Mouse (Mus musculus): ENCODE data around the gene Tpm3.
"Not testable (repeated sequence)": the region's sequence is repeated elsewhere in the genome, so short reads cannot be mapped to it uniquely, and the experiment has no call there.

Tpm3 gene

GRCm38 (mm10) chr3:90083698-90084324 lies 11.4 kb downstream of the Tpm3 start:
- DNase-seq (ENCODE audit: low read depth, low spot score): no peak

DNA sequence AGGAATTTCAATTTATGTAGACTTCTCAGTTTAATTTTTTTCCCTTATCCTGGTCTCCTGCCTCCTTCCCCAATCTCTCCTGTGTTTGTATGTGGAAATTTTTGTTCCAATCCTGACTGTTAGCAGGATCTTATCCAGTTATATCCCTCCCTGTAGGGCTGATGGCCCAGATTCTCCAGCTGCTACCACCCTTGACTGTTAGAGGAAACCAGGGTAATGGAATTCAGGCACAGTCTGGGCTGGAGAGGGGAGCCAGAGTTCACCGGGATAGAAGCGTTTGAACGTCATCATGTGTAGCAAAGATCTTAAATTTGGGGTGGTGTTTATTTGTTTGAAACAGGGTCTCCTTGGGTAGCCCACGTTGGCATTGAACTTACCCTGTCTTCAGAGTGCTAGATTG lies 12.3 kb downstream of the Tpm3 start:
- DNase-seq (ENCODE audit: low read depth, low spot score): no peak

- no peak for DNase-seq (ENCODE audit: low read depth, low spot score)
Observed at GRCm38 (mm10) chr3:90085281-90085680, 12.8 kb downstream of the Tpm3 start.

GRCm38 (mm10) chr3:90086068-90086467 lies 13.6 kb downstream of the Tpm3 start:
- DNase-seq (ENCODE audit: low read depth, low spot score): no peak

- DNase-seq (ENCODE audit: low read depth, low spot score): no peak
Observed at GRCm38 (mm10) chr3:90088617-90089016, 16.2 kb downstream of the Tpm3 start.

GRCm38 (mm10) chr3:90090892-90091291 lies 18.4 kb downstream of the Tpm3 start:
- peak; percentile 81 for DNase-seq (ENCODE audit: low read depth, low spot score)

DNA sequence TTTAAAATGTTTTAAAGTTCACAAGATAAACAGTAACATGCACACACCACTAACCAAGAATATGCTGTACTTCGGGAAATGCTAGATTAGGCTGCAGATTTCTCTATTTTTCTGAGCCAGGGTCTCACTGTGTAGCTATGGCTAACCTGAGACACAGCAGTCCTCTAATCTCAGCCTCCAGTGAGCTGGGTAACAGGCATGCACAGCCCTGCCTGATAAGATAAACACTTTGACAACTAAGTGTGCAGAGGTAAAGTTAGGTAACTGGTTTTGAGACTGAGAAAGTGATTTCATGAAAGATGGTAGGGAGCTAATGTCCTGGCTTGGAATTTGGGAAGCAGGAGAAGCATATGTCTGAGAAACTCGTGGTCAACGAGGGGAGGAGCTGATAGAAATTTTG lies 22.0 kb downstream of the Tpm3 start:
- DNase-seq (ENCODE audit: low read depth, low spot score): no peak

DNA sequence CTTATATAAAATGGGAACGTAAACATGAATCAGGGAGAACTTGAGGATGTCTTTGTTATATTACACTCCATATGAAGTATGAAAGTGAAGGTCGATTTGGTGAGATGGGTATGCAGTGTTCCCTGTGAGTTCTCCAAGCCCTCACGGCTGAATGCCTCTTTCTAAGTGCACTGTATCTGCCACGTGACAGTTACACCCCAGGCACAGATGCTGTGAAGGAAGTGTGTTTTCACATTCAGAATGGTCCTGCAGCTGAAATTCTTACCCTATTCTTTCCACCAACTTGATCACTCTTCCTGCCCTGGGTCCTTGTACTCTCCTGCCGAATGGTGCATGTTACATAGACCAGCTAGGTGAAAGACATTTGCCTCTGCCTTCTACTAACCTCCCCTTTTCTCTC lies 25.5 kb downstream of the Tpm3 start:
- no peak for DNase-seq (ENCODE audit: low read depth, low spot score)

- no peak for DNase-seq (ENCODE audit: low read depth, low spot score)
Observed at GRCm38 (mm10) chr3:90101010-90101409, 28.6 kb downstream of the Tpm3 start.

DNA sequence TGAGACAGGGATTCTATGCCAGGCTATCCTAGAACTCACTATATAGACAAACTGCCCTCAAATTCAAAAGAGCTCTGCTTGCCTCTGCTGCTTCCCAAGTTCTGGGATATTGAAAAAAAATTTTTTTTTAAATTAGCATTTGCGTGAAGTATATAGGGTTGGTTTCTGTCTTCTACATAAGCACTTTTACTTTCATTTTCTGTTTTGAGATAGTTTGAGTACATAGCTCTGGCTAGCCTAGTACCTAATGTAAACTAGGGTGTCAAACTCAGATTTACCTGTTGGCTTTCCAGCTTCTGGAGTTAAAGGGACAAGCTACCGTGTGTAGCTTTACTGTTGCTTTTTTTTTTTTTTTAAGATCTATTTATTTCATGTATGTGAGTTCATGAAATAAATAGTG lies 29.2 kb downstream of the Tpm3 start:
- no peak for DNase-seq (ENCODE audit: low read depth, low spot score)

DNA sequence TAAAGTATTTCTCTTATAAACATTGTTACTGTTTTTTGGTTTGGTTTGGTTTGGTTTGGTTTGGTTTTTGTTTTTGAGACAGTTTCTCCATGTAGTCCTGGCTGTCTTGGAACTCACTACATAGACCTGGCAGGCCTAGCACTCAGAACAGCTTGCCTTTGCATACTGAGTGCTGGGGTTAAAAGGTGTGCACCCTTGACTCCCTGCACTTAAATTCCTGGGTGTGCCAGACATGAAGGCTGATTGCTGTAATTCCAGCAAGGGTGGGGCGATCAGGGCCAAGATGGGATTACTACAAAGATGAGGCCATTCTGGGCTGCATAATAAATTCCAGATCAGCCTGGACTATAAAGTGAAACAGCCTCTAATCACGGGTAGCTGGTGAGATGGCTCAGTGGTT lies 29.8 kb downstream of the Tpm3 start:
- peak; percentile 81 for DNase-seq (ENCODE audit: low read depth, low spot score)

DNA sequence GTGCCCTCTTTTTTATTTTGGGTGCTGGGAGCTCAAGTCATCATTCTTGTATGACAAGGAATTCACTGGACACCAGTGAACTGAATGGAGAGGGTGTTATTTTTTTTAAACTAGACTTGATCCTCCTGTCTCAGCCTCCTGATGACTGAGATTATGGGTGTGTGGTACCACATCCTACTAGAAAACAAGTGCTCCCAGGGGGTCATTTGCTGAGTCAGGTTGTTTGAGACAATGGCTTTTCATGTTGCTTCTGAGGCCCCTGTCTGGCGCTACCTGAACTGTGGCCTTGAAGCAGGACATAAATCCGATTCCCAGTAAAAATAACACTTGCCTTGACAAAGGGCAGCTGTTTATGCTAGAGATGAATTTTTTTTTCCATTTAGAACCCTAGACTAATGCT lies 30.7 kb downstream of the Tpm3 start:
- DNase-seq (ENCODE audit: low read depth, low spot score): no peak

- DNase-seq (ENCODE audit: low read depth, low spot score): peak; percentile 59
Observed at GRCm38 (mm10) chr3:90103938-90104337, 31.5 kb downstream of the Tpm3 start, which contains the start of gene Nup210l. Gene Nup210l, plus strand, starts transcription at chr3:90104132.

DNA sequence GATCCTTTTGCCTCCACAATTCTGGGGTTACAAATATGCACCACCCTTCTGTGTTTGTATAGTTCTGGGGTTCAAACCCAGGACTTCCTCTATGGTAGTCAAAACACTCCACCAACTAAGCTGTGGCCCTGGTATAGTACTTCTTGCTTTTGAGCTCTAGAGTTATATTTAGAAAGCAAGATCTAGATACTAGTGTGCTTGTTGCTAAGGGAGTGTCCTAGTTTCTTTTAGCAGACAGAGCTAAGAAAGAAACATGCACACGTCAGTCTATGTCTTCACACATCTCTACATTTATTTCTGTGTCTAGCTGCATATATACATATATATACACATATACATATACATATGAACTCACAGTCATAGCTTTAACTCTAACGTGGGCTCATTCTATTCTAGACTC lies 39.3 kb downstream of the Tpm3 start:
- DNase-seq (ENCODE audit: low read depth, low spot score): no peak

DNA sequence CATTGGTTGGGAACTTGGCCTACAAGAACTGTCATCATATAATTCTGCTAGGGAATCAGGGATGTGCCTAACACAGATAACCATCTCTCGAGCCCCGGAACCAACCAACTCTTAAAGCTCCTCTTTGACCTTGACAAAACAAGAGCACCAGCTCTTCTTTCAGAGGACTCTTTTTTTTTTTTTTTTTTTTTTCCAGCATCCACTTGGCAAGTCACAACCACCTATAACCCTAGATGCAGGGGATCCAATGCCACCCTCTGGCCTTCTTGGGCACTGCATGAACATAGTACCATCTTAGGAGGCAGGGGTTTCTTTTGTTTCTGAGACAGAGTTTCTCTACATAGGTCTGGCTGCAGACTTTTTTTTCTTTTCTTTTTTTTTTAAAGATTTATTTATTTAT lies 41.9 kb downstream of the Tpm3 start:
- peak; percentile 65 for DNase-seq (ENCODE audit: low read depth, low spot score)

DNA sequence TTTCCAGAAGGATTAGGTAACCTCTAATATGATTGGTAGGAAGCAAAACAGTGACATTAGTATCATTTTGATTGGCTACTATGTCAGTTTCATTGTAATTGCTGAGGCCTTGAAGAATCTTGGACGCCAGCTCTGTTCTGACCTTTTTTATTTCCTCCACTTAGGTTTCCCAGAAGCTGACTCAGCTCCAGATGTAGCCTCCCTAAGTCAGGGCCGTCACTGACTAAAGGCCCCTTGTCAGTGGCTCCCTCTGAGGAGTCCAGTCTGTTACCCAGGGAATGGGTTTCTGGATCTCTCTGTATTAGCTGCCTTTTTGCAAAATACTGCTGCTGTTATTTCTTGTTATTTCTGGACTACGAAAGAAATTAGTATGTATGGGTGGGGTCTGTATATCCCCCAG lies 43.1 kb downstream of the Tpm3 start:
- DNase-seq (ENCODE audit: low read depth, low spot score): no peak

DNA sequence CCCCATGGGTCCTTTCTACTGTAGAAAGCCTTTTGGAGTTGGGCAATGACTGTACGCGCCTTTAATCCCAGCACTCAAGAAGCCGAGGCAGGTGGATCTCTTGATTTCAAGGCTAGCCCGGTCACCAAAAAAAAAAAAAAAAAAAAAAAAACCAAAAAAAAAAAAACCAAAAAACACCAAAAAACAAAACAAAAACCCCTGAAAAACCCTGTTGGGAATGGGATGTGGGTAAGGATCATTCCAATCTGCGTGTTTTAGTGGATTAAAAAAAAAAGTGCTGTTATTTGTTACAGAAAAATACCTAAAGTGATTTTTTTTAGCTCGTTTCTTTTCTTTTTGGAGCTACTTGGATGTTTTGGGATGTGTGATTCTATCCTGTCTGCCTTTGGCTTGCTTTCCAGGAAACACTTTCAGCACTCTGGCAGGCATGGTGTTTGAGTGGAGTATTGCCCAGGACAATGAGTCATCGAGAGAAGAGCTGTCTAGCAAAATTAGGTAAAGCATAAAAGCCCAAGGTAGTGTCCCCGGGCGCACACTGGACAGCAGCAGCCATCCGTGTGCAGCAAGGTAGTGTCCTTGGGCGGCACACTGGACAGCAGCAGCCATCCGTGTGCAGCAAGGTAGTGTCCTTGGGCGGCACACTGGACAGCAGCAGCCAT lies 45.8 kb downstream of the Tpm3 start:
- DNase-seq (ENCODE audit: low read depth, low spot score): no peak

GRCm38 (mm10) chr3:90122036-90122435 lies 49.6 kb downstream of the Tpm3 start:
- DNase-seq (ENCODE audit: low read depth, low spot score): not testable (repeated sequence)

DNA sequence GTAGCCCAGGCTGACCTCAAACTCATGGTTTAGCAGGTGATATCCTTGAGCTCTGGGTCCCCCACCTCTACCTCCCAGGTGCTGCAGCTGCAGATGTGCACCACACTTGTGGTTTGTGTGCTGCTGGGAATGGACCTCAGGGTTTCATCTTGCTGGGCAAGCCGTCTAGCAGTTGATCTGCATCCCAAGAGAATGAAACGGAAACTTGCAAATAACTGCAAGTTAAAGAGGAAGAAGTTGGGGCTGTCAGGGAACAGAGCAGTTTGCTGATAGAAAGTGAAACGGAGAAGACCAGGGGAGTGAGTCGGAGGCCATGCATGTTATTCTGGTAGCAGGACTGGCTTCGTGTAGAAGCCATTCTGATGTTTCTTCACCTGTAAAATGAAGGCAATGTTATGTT lies 53.3 kb downstream of the Tpm3 start:
- DNase-seq (ENCODE audit: low read depth, low spot score): no peak

DNA sequence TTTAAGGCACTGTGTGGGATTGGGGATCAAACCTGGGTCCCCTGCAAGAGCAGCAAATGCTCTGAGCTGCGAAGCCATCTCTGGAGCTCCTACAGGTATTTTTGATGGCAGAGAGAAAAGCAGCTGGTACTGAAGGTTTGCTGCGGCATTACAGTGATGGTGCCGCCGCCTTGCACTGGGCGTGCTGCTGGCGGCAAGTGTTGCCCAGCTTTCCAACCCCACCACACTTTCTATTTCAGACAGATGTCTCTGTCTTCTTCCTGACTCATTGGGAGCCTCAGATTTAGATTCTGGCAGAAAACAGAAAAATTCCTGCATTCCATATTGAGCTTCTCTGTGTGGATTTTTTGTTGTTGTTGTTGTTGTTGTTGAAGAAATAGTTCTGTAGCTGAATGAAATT lies 55.4 kb downstream of the Tpm3 start:
- no peak for DNase-seq (ENCODE audit: low read depth, low spot score)

GRCm38 (mm10) chr3:90132745-90133144 lies 60.3 kb downstream of the Tpm3 start:
- no peak for DNase-seq (ENCODE audit: low read depth, low spot score)

DNA sequence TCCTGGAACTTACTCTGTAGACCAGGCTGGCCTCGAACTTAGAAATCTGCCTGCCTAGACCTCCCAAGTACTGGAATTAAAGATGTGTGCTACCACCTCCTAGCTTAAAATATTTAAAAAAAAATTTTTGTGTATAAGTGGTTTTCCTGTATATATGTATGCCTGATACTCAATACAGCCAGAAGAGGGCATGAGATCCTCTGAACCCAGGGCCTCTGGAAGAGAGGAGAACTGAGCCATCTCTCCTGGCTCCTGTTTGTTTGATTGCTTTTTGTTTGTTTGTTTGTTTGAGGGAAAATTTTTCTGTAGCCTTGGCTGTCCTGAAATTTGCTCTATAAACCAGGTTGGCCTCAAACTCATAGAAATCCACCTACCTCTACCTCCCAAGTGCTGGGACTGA lies 60.9 kb downstream of the Tpm3 start:
- DNase-seq (ENCODE audit: low read depth, low spot score): no peak

- DNase-seq (ENCODE audit: low read depth, low spot score): no peak
Observed at GRCm38 (mm10) chr3:90134483-90134882, 62.0 kb downstream of the Tpm3 start.

- DNase-seq (ENCODE audit: low read depth, low spot score): no peak
Observed at GRCm38 (mm10) chr3:90134993-90135392, 62.5 kb downstream of the Tpm3 start.
